Mouse (Mus musculus): ENCODE data around the gene Eif1ax. TPM values are rescaled to one million over a fixed set of nuclear protein-coding genes. Genes with fewer than 3 reads are reported as not detected.

The Eif1ax gene
- 494 and 518 TPM in 2 replicates for polyA plus RNA-seq (2012)

DNA sequence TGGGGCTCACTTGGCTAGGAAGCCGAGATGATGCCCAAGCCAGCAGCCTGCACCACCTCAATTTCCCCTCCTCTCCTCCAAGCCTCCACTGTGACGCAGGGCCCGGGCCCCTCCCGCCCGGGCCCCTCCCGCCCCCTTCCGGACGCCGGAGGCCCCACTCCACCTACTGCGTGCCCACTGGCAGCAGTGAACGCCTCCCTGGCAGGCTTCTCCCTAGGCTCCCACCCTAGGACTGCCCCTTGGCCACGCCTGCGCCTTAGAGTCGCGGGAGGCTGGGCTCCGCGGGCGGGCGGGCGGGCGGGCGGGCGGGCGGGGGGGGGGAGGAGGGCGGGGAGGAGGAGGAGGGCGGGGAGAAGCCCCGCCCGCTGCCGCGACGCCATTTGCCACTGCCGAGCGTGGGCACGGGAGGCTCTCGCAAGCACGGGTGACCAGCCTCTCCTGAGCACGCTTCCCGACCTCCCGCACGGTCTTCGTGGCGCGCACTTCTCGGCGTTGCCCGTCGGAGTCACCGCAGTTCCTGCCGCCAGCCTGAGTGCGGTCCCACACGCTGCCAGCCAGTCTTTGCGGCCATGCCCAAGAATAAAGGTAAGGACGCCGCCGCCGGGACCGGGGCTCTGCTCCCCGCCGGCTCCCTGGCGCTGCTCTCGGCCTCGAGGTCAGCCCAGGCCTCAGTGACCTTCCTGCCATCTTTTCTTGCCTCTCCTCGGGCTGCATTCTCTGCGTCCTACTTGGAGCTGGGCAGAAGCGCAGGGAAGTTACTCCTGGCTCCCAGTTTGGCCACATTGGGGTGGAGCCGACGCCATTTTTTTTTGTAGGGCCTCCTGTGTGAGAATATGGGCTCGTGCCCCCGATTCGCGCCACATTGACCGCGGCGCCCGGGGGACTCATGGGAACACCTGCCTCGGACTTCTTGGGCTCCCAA lies at the start of gene Eif1ax:
Eif1ax (plus strand) TSS at position 348 of the 922 bp plus-strand sequence.

GRCm38 (mm10) chrX:159414130-159414828 lies 42.3 kb downstream of the Eif1ax start, which contains the start of gene Map7d2:
Map7d2 (plus strand) TSS chrX:159414572.

Other genes starting within 250 kb of the Eif1ax start
- 3.6 and 5.3 TPM in 2 replicates for gene Rps6ka3, start 161.9 kb upstream of the Eif1ax start, polyA plus RNA-seq (2012)
- gene Map7d2, start 42.4 kb downstream of the Eif1ax start, polyA plus RNA-seq (2012), result 0.01 TPM in 1 of 2 replicates, not detected in the other
- gene Bclaf3, start 154.5 kb downstream of the Eif1ax start, polyA plus RNA-seq (2012), result 2.4 and 4.2 TPM in 2 replicates